Mouse (Mus musculus) adrenal gland, adult 2 months (tissue): Measurements from ENCODE around the gene Uspl1. TPM values are rescaled to one million over a fixed set of nuclear protein-coding genes. Genes with fewer than 3 reads are reported as not detected.
"Not testable (repeated sequence)": the region's sequence is repeated elsewhere in the genome, so short reads cannot be mapped to it uniquely, and the experiment has no call there.

Experiments
- DNase-seq: peaks from one replicate; pipeline ENCODE4 v3.0.0; 2021
- long read RNA-seq: library from polyadenylated mRNA; stranded (forward); transcript quantifications from one replicate; pipeline ENCODE4 v2.0.0, GENCODE M21; 2021
- polyA plus RNA-seq: library from polyadenylated mRNA; depleted of rRNA; stranded (reverse); fragments of >200 nt; gene quantifications from 2 replicates; pipeline ENCODE4 v1.2.3, GENCODE M21; 2012; rRNA removed
- total RNA-seq, 2 experiments: library from RNA; stranded (reverse); gene quantifications; 2 replicates each; pipeline ENCODE4 v1.2.3; 2021

Uspl1 gene
- total RNA-seq (10 to 100 TPM; 28.5 to 40.7 TPM), polyA plus RNA-seq (3.2 and 4.2 TPM in 2 replicates)
- long read RNA-seq, partial matches to known transcripts = 2 of 3 reads
- long read RNA-seq, other reads (novel, unspliced or antisense) = 0 of 3 reads

DNA sequence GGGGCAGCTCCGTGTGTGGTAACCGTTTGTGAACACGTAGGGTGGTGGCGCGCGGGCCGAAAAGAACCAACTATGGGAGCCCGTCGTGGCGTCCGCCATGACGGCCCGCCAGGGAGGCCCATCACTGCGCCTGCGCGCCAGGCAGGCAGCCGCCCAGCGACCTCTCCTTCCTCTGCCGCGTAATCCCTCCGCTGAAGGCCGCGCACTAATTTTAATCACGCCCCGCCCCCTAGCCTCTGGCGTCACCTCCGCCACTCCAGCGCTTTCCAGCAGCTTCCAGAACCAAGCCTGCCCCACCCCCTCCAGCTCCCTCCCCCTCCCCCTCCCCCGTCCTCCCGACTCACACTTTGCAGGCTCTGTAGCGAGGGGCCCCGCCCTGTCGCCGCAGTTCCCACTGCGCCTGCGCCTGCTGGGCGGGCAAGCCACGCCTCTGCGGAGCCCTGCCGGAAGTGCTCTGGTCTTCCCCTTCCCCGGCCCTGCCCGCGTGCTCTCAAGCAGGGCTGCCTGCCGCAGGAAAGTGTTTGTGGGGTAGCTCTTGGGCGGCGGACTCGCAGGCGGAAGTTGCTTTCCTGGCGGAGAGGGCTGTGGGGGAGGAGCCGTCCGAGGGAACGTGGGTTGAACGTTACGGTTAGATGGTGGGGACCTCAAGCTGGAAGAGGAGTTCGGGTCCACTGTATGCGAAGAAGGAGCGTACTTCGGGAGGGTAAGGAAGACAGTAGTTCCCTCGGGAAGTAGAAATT is at the start of gene Uspl1, which contains the start of gene Hmgb1:
Gene Uspl1, plus strand, starts transcription at position 247 of the 740 bp plus-strand sequence.
Gene Hmgb1, minus strand, starts transcription at position 386 of the 740 bp plus-strand sequence.
- peak; percentile 99 for DNase-seq

DNA sequence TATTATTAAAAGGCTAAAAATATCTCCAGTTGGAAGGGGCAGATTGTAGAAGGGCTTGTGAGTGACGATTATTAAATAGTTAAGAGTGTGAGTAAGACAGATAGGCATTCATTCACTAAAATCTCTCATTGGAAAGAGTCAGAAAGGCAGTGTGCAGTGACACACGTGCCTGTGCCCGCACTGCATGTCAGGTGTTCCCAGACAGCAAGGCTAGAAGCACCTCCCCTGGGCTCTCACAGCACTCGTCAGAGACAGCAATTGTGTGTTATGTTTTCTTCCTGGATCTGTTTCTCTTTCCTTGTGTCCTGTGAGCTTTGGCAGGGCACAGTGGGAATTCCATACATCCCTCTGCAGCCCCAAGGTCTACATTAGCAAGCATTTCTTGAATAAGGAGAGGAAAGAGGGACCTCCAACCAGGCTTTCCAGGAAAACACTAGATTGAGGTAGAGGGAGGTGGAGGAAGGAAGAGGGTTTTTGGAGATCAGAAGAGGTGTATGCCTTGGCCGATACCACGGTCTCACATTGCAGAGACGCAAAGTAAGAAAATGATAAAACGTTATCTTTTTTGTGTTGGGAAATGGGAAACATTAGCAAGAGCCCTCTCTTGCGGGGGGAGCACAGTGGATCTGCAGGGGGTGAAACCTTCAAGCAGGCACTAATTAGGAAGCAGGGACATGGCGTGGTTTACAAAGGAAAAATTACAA is 49.2 kb upstream of the Uspl1 start:
- DNase-seq = no peak

DNA sequence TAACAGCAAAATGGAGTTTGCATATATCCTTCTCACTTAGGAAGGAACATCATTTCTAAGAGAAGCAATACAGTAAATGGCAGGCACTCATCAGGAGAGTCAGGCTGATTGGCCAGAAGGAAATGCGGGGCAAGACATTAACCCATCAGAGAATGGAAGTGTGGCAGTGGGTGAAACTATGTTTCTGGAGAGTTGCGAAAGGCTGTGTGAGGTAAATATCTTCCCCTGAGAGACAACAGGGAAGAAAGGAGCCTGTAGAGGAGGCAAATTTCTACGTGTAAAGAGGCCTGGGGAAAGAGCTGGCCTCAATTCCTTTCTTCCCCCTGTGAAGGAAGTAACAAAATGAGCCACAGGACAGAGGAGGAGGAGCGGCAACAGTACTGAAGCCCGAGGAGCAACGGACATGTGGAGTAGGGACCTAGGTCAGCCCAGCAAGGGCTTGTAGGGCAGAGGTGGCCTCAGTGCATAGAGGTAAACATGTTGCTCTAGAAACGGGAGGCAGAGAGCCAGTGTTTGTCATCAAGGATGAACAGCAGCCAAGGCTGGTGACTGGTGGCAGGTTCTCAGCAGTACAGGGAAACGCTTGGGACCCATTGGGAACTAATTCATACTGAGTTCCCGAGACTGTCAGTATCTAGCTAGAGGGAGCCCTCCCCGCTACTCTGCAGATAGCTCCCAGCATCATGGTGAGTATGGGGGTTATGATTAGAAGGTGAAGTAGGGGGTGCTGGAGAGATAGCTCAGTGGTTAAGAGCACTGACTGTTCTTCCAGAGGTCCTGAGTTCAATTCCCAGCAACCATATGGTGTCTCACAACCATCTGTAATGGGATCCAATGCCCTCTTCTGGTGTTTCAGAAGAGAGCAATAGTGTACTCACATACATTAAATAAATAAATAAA is 48.4 kb upstream of the Uspl1 start:
- peak; percentile 7 for DNase-seq

- peak; percentile 20 for DNase-seq
Observed at GRCm38 (mm10) chr5:149136933-149137365, 47.2 kb upstream of the Uspl1 start.

- no peak for DNase-seq
Observed at GRCm38 (mm10) chr5:149137447-149137846, 46.7 kb upstream of the Uspl1 start.

DNA sequence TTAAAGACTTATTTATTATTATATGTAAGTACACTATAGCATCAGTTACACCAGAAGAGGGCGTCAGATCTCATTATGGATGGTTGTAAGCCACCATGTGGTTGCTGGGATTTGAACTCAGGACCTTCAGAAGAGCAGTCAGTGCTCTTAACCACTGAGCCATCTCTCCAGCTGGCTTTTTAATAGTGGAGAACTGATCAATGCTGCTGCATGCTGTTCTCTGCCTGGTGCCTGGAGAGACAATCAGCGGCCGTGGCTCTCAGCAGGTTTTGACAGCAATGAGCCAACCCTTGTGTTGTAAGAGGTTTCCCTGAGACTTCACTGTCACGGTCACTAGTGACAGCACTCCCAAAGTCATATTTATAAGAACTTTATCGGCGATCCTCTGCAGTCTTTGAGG is 46.1 kb upstream of the Uspl1 start:
- DNase-seq = not testable (repeated sequence)

GRCm38 (mm10) chr5:149140336-149140735 is 43.8 kb upstream of the Uspl1 start:
- DNase-seq = no peak

DNA sequence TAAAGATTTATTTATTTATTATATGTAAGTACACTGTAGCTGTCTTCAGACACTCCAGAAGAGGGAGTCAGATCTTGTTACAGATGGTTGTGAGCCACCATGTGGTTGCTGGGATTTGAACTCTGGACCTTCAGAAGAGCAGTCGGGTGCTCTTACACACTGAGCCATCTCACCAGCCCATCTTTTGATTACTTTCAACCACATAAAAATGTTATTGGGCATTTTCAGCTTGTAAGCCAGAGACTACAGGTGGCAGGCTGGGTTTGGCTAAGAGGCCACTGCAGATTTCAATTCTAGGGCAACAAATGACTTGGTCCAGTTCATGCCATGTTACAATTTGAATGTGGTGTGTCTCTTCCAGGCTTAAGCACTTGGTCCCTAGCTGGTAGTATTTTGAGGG is 43.0 kb upstream of the Uspl1 start:
- not testable (repeated sequence) for DNase-seq

- DNase-seq = peak; percentile 56
Observed at GRCm38 (mm10) chr5:149143766-149144375, 40.3 kb upstream of the Uspl1 start.

DNA sequence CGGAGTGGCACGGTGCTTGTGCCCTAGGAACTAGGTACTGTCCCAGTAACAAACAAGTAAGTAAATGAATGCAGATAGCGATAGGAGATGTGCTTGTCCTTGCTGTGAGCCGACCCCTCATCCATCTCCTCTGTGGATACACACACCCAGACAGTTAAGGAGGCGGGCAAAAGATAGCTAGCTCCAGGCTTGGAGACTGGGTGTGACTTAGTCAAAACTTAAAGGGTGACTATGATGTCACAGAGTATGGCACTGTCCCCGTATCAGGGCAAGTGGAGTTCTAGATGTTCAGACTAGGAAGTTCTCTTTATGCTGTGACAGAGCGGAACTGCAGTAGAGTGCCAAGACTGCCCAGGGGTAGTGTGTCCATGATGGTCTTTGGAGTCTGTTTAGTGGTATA is 37.5 kb upstream of the Uspl1 start:
- no peak for DNase-seq

GRCm38 (mm10) chr5:149147386-149148000 is 36.7 kb upstream of the Uspl1 start:
- no peak for DNase-seq

DNA sequence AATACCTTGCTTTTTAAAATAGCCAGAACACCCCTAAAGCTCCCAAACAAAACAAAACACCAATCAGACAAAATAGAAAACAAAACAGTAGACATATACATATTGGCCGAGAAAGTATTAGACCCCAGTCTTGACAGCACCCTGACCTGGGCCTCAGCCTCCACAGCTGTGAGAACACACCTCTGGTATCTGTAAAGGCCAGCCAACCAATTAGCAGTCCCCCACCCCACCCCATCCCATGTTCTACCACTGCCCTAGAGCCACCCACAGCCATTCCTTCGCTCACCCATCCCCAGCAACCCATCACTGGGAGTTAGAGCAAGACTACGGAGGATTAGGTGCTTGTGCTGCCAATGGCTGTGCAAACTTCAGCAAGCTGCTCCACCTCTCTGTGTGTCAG is 33.3 kb upstream of the Uspl1 start:
- DNase-seq = no peak

DNA sequence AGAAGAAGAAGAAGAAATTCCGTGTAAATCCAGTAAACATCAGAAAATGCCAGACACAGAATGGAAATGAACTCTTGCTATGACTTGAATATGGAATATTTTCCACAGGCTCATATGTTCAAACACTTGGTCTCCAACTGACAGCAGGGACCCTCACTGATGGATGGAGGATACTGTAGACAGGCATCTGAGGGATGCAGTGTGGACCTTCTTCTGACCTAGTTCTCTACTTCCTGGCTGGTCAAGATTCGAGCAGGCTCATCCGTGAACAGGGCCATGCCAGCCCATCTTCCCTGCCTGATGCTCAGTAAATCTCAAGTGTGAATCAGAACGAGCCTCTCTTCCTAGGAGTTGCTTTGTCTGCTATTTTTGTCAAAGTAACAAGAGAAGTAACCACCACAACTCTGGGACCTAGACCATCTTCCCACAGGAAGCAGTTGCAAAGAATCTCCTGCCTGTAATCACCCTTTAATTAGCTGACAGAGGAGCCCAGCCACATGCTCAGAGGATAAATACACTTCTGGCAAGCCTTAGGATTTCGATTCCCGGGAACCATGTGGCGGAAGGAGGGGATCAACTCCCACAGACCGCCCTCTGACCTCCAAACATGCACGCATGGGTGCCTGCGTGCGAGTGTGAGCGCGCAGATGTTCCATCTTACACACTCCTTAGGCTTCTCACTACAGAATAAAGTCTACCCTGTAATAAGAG is 31.9 kb upstream of the Uspl1 start:
- no peak for DNase-seq

DNA sequence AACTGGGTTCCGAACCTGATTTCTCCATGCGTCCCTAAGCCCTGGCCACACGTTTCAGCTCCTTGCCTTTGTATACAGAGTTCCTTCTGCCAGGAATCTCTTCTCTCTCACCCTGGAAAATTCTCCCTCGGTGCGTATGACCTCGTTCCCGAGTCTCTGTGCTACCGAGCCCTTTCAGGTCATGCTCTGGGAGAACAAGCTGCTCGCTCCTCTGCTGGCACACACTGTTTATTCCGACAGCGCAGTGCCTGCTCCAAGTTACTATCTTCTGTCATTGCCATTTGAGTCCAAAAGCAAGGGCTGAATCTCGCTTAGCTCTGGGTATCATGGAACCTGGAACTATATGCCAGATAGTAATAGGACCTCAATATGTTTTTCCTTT is 31.4 kb upstream of the Uspl1 start:
- peak; percentile 21 for DNase-seq

DNA sequence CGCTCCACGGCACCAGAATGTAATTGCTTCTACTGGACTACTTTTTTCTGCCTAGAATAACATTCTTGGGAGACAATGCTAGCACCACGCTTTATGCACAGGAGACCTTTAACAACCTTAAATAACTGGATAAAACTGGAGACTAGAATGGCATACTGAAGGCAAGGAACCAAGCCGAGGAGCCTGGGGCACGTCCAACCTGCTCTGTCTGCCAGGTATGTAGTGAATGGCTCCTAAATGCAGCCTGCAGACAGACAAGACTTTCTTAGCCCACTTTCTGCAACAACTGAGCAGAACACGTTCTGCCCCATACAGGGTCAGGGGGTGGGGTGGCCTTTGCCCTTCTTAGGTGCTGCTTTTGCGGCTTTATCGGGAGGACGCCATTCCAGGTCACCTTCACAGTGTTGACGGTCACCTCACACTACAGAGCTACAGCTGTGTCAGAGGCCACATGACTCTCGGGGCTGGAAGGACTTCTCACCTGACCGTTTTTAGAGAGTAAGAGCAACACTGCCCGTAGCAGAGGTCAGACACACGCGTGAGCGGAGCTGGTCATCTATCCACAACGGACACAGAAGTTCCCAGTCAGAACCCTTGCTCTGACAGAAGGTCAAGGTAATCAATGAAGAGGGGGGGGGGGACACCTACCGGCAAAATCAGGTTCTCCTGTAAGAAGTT is 27.1 kb upstream of the Uspl1 start:
- DNase-seq = no peak

GRCm38 (mm10) chr5:149159021-149159420 is 25.1 kb upstream of the Uspl1 start:
- DNase-seq = peak; percentile 23

DNA sequence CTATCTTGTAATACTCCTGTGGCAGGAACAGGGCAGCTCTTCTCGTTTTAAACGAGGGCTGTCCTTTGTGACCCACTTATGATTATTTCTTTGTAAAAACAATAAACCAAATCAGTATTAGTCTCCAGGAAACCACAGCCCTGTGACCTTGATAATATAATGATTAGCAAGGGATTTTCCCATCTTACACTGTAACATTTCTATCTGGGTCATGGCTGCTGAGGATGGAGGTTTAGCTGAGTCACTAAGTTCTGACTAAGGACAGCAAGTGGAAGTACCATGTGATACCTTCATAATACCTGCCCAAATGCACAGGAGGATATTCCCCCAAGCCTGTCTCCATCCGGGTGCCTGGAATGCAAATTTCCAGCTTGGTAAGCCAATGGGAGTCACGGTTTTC is 23.7 kb upstream of the Uspl1 start:
- peak; percentile 55 for DNase-seq

DNA sequence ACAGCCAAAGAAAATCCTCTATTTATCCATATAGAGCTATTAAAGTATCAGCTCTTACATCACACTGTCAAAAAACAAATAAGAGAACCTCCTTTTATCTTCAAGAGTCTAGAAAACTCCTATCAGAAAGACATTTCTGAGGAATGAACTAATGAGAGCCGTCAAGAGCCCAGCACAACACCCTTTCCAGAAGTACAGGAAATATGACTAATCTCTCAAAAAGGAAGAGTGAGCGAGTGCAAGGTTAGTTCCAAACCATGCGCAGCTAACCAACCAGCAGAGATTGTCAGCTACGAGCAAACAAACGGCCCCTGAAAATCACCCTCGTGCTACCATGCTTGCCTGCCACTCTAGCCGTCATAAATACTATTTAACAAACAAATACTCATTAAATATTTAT is 21.3 kb upstream of the Uspl1 start:
- peak; percentile 33 for DNase-seq

DNA sequence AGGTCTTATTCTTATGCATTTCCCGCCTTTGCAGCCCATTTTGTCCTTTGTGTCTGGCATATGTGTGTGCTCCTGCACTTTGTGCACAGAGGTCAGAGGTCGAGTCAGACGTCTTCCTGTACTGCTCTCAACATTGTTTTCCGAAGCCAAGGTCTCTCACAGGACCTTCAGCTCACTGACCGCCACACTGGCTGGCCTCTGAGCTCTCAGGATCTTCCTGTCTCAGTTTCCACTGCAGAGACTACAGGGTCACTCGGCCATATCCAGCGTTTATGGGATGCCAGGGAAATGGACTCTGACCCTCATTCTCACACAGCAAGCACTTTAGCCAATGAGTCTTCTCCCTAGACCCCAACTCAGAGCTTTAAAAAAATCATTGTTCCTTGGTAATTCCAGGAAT is 19.3 kb upstream of the Uspl1 start:
- peak; percentile 21 for DNase-seq

DNA sequence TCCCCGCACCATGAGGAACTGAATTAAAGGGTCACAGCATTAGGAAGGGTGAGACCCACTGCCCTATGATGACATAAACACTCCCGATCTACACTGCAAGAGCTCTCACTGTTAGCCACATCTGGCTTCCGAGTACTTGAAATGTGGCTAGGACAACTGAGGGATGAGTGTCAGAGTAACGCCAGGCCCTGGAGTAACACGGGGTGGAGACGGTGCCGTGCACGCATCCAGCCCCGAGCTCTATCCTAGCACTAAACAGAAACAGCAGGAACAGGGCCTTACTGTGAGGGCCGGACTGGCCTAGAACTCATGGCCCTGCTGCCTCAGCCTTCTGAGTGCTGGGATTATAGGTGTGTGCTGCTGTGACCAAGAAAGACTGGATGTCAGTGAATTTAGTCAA is 18.1 kb upstream of the Uspl1 start:
- DNase-seq = no peak
